Comparison of ENCODE assay signal across 8 mouse cellular contexts in the genomic region with DNA sequence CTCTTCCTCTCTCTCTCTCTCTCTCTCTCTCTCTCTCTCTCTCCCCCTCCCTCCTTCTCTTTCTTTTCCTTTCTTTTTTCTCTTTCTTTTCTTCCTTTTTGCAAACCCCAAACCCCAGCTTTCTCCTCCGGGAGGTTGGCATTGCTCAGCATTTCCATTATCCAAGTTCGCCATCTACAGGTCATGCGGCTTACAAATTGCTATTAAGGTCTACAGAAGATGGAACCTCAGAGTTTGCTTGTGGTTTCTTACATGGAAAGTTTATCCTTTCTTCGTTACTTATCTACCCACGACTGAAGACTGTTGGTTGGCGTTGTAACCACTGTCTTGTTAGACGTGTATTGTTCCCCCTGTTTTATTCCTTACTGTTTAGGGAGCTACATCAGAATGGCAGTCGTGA. TPM values are rescaled to one million over a fixed set of nuclear protein-coding genes. Genes with fewer than 3 reads are reported as not detected.
A peak's percentile ranks its signal among the peaks of the same experiment; 100 is the strongest.
DNase-seq lines count a peak whose midpoint lies in the region; ATAC-seq lines count a peak whose summit lies in the region.

No protein-coding gene starts in this region.

- H3K4me1 ChIP-seq in kidney, embryonic 15.5 days = no peaks in the 10 kb centered on the region

- H3K9ac ChIP-seq in kidney, embryonic 15.5 days = no peak overlapping the region

- WGBS in kidney, embryonic 15.5 days = 19% methylated on average over 8 of the region's 8 CpGs

- peak; percentile 11 for DNase-seq in kidney, adult 11 months
- peak; percentile 21 for DNase-seq in adrenal gland, postnatal 25 days
- DNase-seq in forelimb bud, embryonic 11.5 days (ENCODE audit: low read depth, low spot score) = peak; percentile 49
- DNase-seq in layer of hippocampus, postnatal 14 days (ENCODE audit: low spot score in 2 of 2) = peak; percentile 46 to 73
- peak; percentile 26 for DNase-seq in right cerebral cortex, adult 18-20 months
- no peak for DNase-seq in urinary bladder, postnatal 25 days (ENCODE audit: low spot score)

- H3K36me3 ChIP-seq in kidney, embryonic 15.5 days = no peaks in the 10 kb centered on the region

- no peaks in the 10 kb centered on the region for H3K9me3 ChIP-seq in kidney, embryonic 15.5 days (replicated peaks)

- H3K4me2 ChIP-seq in kidney, embryonic 15.5 days = no peak overlapping the region

- no peak overlapping the region for H3K4me3 ChIP-seq in kidney, embryonic 15.5 days (replicated peaks)

- H3K27me3 ChIP-seq in kidney, embryonic 15.5 days = peaks cover 70% of the 10 kb centered on the region

- ATAC-seq in kidney, embryonic 15.5 days (replicated peaks; ENCODE audit: low FRiP score) = no peak
- ATAC-seq in CD4-positive, CD25-positive, alpha-beta regulatory T cell, adult 4 months = peak; percentile 42

- H3K27ac ChIP-seq in kidney, embryonic 15.5 days = no peak overlapping the region

RNA-seq across cellular contexts. Expression of gene Alpk1, which starts 21.1 kb away (rescaled TPM):
- 1.2 and 2.4 TPM in 2 replicates for polyA plus RNA-seq in kidney, embryonic 15.5 days (2015; fragmentation: Nextera tagmentation; extraction: Ambion mirVana)
- 1 to 10 TPM in 1 of 2 experiments, under 1 TPM in 1; 0.70 to 1.9 TPM for polyA plus RNA-seq in CD4-positive, CD25-positive, alpha-beta regulatory T cell, adult 4 months (2017; shearing (Covaris generic))
- 10.0 and 12.1 TPM in 2 replicates for total RNA-seq in adrenal gland, postnatal 25 days (2021)
- total RNA-seq in layer of hippocampus, postnatal 14 days (2021) = 10 to 100 TPM; 11.4 to 13.3 TPM

RNA-seq across cellular contexts. Expression of gene Tifa, which starts 30.4 kb away (rescaled TPM):
- polyA plus RNA-seq in kidney, embryonic 15.5 days (2015; fragmentation: Nextera tagmentation; extraction: Ambion mirVana) = 3.8 and 5.2 TPM in 2 replicates
- polyA plus RNA-seq in CD4-positive, CD25-positive, alpha-beta regulatory T cell, adult 4 months (2017; shearing (Covaris generic)) = under 1 TPM in 1 of 2 experiments, not detected in 1; 0.38 TPM
- 2.7 and 3.5 TPM in 2 replicates for total RNA-seq in adrenal gland, postnatal 25 days (2021)
- total RNA-seq in layer of hippocampus, postnatal 14 days (2021) = 1 to 10 TPM; 4.2 to 5.0 TPM
